Mouse (Mus musculus): ENCODE data around the gene Xab2.
"Not testable (repeated sequence)": the region's sequence is repeated elsewhere in the genome, so short reads cannot be mapped to it uniquely, and the experiment has no call there.

The Xab2 gene

DNA sequence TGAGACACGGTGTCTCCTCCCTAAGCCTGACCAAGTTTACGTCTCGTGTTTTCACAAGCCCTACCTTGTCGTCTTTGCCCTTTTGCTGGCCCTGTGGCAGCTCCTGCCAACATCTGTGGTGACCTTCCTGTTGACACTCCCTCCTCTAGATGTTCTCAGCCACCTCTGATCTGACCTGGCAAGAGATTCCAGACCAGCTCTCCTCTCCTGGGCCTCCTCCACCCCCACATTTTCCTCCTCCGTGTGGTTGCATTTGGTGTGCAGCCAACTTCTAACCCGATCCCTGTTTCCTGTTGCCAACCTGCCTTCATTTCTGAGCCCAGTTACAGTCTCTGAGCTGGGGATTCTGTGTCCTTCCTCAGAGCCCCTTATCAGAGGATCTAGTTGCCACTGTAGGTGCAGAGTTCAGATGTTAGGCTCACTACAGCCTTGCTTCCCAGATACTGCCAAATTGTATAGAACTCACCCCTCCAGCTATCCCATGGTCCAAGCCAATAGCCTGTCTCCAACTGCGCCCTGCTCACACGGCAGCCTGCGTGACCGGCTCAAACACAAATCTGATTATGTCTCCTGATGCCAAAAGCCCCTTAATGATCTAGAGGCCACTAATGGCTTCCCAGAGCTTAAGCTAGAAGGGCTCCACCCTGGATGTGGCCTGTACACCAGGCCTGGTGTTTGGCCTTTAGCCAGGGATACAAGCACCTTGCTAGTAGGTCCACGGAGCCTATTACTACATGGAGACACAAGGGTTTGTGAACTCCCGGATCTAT, 11.9 kb downstream of the Xab2 start:
- DNase-seq (ENCODE audit: low spot score), result peak; percentile 46

GRCm38 (mm10) chr8:3607822-3608221, 13.3 kb downstream of the Xab2 start:
- DNase-seq (ENCODE audit: low spot score), result no peak

GRCm38 (mm10) chr8:3606593-3606992, 14.5 kb downstream of the Xab2 start:
- no peak for DNase-seq (ENCODE audit: low spot score)

- no peak for DNase-seq (ENCODE audit: low spot score)
Measured at GRCm38 (mm10) chr8:3603439-3603838, 17.7 kb downstream of the Xab2 start.

- DNase-seq (ENCODE audit: low spot score), result peak; percentile 48
Measured at GRCm38 (mm10) chr8:3600401-3600800, 20.7 kb downstream of the Xab2 start.

- DNase-seq (ENCODE audit: low spot score), result no peak
Measured at GRCm38 (mm10) chr8:3599219-3599618, 21.9 kb downstream of the Xab2 start.

GRCm38 (mm10) chr8:3598054-3598453, 23.1 kb downstream of the Xab2 start:
- DNase-seq (ENCODE audit: low spot score), result no peak

GRCm38 (mm10) chr8:3594466-3594865, 26.6 kb downstream of the Xab2 start:
- DNase-seq (ENCODE audit: low spot score), result no peak

- peak; percentile 33 for DNase-seq (ENCODE audit: low spot score)
Measured at GRCm38 (mm10) chr8:3593470-3593869, 27.6 kb downstream of the Xab2 start.

DNA sequence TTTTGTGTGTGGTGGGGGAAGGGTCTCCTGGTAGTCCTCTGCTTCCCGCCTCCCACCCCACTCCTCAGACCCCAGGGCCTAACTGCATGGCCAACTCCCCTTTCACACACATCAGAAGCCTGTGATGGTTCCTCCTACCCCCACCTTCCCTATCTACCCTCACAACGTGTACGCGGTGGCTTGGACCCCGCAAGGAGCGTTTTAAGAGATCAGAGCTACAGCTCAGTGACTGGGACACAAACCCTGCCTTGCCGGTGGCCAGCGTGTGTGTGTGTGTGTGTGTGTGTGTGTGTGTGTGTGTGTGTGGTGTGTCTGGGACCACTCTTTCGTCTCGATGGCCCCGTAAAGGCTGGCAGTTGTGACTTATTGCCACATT, 32.9 kb downstream of the Xab2 start:
- no peak for DNase-seq (ENCODE audit: low spot score)

DNA sequence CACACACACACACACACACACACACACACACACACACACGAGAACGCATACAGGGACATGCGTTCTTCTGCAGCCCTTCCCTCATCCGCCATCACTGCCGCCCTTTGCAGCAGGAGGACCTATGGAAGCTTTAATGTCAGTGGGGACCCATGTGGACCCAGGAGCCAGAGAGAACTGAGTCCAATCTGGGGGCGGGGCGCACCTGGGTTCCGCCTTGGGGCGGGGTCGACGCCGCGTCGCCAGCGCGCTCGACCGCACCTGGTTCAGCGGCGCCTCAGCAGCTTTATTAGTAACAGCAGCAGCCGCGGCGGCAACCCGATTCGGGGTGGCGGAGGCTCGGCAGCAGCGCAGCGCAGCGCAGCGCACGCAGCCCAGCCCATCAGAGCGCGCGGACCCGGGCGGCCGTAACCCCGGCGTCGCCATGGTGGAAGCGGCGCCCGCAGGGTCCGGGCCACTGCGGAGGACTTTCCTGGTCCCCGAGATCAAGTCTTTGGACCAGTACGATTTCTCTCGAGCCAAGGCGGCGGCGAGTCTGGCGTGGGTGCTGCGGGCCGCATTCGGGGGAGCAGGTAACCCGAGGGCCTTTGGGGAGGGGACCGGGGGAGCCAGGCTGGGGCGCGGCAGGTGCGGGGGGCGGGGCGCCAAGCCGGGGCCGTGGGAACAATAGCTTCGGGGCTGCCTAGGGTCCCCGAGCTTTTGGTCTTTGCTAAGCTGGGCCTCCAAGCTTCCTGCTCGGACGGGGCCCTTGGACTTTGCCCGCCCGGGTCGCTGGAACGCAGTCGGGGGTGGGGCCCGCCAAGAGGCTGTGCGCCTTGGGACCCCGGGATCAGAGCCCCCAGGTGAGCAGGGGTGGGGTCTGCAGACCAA, 33.5 kb downstream of the Xab2 start:
- DNase-seq (ENCODE audit: low spot score), result peak; percentile 55

- DNase-seq (ENCODE audit: low spot score), result no peak
Measured at GRCm38 (mm10) chr8:3586993-3587390, 34.1 kb downstream of the Xab2 start, which contains the start of gene Camsap3. Camsap3 (plus strand) TSS chr8:3587293.

DNA sequence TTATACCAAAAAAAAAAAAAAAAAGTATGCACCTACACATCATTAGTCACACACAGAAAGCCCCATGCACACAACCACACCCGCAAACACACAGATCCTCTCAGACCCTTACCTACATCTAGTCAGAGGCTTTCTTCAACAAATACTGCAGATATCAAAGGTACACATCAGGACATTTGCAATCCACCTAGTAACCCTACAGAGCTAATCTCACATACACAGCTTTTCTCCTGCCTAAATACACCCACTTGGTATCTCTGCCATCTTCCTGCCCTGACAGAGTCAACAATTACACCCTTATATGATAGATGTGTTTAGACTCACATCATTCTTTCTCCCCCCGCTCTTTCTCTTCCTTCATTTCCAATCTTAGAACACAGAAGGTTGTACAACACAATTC, 34.7 kb downstream of the Xab2 start:
- DNase-seq (ENCODE audit: low spot score), result no peak

- DNase-seq (ENCODE audit: low spot score), result not testable (repeated sequence)
Measured at GRCm38 (mm10) chr8:3581961-3582360, 39.2 kb downstream of the Xab2 start.

DNA sequence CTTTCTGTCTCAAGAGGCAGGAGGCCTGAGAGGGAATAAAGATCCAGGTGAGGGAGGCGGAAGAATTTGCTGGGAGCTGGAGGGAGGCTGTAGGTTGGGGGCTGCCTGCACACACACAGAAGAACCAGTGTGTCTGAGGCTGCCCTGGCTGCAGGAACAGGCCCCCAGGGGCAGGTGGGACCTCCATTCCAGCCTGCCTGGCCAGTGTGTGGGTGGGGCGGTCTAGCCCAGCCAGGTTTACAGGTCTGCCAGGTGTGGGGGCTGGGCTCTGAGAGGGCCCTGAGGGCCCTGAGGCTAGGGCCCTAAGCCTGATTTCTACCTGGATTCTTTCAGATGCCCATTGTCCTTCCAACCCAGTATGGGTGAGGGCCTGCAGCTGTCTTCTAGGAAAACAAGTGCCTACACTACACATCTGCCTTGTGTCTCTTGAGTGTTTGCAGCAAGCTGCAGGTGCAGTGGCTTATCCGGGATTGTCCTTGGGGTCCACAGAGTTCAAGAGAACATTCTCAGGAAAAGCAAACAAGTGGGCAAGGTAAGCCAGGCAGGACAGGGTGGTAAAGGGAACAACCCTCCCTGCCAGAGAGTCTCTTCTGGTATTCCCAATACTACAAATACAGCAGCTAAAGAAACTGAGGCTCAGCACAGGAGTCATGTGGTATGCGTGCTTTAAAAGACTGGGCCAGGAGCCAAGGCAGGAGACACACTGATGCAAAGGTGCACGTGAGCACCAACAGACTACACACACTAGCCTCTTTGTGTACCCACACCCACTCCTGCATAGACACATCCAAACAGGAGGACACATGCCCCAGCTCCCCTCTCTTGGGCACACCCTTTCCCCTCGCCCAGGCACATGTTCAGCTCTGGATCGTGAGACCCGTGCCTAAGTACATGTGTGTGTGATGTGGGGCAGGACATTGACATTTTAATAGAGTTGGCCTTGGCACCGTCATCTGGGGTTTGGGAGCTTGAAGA, 41.4 kb downstream of the Xab2 start:
- DNase-seq (ENCODE audit: low spot score), result no peak

DNA sequence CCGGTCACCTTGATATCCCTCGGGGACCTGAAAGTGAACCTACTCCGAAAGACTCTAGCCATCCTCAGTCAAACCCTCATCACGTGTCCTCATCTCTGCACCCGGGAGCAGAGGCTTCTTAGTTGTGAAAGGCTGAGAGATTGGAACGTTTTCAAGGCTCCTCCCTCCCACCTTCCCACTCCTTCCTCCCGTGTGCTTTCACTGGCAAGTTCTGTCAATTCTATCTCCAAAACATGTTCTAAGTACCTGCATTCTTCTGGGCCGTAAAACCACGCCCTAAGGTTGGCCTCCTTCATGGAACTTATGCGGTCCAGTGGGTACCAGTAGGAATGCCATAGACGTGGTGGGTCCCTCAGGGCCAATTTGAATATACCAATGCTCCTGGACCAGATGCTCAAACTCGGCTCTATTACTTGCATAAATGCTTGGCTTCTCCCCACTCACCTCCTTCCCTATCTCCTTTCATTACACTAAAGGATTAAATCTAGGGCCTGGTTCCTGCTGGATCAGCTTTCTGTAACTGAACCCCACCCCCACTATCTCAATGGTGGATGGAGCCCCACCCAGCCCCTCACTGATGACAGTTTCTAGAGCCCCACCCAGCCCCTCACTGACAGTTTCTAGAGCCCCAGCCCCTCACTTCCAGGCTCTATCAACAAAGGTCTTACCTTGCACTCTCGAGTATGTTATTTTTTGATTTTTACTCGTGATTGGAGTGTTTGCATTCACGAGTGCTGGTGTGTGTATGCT, 44.7 kb downstream of the Xab2 start:
- DNase-seq (ENCODE audit: low spot score), result no peak

- DNase-seq (ENCODE audit: low spot score), result no peak
Measured at GRCm38 (mm10) chr8:3574546-3574945, 46.6 kb downstream of the Xab2 start.

DNA sequence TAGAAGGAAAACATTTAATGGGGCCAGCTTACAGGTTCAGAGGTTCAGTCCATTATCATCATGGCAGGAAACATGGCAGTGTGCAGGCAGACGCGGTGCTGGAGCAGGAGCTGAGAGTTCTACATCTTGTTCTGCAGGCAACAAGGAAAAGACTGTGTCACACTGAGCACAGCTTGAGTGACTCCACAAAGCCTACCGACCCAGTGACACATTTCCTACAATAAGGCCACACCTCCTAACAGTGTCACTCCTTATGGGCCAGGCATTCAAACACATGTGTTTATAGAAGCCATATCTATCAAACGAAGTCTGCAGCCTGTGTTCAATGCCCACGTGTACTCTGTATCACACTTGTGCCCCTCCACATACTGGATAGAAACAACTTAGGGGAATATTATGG, 51.3 kb downstream of the Xab2 start:
- DNase-seq (ENCODE audit: low spot score), result no peak

DNA sequence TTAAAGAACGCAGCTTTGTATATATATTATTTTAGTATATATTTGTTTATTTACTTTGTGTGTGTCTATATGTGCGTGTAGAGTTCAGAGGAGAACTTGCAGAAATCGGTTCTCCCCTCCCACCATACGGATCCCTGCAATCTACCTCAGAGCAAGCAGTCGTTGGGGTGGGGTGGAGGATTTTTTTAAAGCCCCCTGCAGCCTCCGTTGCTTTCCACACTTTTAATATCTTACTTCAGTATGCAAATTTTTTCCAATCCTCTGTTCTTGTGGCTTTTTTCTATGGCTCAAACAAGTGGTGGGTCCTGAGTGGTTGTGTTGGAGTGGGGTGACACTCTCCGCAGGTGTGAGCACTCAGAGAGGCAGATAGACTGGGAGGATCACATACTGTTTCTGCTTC, 52.7 kb downstream of the Xab2 start:
- DNase-seq (ENCODE audit: low spot score), result no peak

DNA sequence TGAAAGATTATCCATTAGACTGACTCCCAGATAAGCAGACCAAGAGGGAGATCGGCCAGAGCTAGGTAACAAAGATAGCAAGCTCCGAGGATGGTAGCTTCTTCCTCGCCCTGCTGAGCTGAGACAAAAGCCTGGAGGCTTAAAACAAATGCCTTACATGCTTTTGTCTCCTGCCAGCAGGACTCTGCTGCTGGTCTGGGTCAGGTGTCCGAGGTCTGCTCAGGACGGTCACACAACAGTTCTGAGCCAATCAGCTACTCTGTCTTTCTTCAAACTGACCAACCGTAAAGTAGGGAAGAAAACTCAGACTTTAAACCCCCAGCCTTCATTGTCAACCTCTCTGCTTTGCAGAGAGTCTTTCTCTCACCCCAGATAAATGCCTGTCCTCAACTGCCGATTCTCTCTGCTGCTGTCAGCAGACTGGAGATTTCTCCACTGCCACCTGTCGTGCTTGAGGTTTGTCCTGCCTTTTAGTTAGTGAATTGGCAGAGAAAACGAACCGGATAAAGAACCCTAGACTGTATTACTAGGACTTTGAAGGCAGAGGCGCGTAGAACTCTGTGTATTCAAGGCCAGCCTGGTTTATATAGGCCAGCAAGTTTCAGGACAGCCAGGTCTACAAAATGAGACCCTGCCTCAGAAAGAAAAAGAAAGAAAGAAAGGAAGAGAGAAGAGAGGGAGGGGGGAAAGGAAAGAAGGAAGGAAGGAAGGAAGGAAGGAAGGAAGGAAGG, 53.3 kb downstream of the Xab2 start, which contains the start of gene C330021F23Rik:
C330021F23Rik (plus strand) TSS at position 350 of the 731 bp plus-strand sequence.
- DNase-seq (ENCODE audit: low spot score), result no peak
